Mouse (Mus musculus): ENCODE results near the gene Rnf227.
"Not testable (repeated sequence)": the region's sequence is repeated elsewhere in the genome, so short reads cannot be mapped to it uniquely, and the experiment has no call there.

The Rnf227 gene

DNA sequence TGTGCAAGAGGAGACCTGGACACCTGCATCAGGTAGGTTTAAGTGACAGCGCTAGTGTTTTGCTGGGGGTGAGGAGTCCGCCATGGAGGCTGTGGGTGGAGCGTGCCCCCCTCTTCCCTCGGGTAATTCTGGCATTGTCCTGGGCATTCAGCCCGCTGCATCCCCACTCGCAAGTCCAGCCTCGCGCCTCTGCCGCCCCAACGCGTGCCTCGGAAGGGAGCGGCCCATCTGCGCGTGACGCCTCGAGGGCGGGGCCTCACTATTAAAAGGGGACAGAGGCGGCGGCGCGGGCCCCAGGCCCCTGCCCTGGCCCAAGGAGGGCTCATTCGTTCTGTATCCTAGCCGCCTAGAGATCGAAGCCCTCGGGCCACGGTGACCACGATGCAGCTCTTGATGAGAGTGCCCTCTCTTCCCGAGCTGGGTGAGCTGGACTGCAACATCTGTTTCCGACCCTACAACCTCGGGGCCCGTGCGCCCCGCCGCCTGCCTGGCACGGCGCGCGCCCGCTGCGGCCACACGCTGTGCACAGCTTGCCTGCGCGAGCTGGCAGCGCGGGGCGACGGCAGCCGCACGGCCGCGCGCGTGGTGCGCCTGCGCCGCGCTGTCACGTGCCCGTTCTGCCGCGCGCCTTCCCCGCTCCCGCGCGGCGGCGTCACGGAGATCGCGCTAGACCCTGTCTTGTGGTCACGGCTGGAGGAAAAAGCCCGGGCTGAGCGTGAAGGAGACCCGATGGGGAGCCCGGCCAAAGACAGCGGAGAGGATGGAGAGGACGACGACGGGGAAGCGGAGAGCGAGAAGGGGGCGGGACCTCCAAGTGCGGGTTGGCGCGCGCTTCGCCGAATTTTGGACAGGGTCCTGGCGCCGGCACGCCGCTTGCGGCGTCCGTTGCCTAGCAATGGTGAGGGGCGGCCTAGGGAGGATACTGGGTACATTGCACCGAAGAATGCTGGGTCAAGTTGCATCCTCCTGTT is at the start of gene Rnf227:
Gene Rnf227 (plus strand): TSS at position 301 of the 971 bp plus-strand sequence.
- DNase-seq (ENCODE audit: low spot score), result peak; percentile 74

GRCm38 (mm10) chr11:69291111-69291510 is 49.1 kb upstream of the Rnf227 start:
- no peak for DNase-seq (ENCODE audit: low spot score)

- no peak for DNase-seq (ENCODE audit: low spot score)
Measured at GRCm38 (mm10) chr11:69295286-69295685, 45.0 kb upstream of the Rnf227 start.

DNA sequence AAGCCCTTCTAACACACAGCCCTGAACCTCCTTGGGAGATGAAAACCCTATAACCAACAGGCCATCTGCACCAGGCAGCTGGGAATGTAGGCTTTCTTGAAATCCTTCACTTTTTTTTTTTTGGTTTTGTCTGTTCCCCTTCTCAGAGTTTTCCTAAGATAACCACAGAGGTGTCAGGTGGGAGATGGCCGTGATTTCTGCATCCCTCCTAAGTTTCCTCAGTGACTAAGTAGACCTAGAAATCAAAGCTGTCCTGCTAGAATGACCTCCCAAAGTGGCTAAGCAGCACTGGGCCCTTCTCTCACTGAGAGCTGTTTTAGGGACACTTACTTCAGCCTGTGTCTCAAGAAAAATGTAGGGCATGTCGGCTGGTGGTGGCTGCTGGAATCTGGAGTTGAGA is 42.5 kb upstream of the Rnf227 start:
- DNase-seq (ENCODE audit: low spot score), result no peak

DNA sequence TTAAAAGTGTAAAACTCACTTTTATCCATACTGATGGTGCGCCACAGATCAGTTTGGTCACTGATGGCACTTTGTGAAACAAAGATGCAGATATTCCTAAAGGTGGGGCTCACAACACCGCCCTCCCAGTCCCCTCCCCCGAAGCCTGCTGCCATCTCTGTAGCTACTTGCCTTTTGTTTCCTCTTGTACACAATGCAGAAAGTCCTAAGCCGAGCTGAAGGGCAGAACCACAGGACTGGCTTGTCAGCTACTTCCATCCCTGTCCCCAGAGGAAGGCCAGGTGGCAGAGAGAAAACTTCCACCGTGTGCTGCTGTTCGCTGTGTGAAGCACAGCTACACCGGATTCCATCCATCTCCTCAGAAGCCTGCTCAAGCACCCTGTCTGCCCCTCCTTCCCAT is 42.0 kb upstream of the Rnf227 start:
- no peak for DNase-seq (ENCODE audit: low spot score)

DNA sequence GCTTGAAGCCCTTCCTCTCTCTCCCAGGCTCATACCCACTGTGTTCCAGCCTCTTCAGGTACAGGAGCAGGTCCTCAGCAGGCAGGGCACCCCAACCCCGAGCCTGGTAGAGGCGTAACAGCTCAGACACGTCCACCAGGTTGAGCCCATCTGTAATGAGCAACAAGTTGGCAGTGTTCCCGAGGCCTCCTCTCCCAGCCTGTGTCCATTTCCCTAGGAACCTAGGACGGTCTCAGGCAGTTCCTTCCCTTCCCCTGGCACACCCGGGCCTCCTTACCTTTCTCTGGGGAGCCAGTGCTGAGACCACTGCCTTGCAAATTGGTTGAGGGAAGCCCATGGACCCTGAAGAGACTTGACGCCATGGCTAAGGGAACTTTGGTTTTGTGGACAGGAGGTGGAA is 37.4 kb upstream of the Rnf227 start:
- no peak for DNase-seq (ENCODE audit: low spot score)

GRCm38 (mm10) chr11:69305291-69305690 is 35.0 kb upstream of the Rnf227 start:
- DNase-seq (ENCODE audit: low spot score), result no peak

DNA sequence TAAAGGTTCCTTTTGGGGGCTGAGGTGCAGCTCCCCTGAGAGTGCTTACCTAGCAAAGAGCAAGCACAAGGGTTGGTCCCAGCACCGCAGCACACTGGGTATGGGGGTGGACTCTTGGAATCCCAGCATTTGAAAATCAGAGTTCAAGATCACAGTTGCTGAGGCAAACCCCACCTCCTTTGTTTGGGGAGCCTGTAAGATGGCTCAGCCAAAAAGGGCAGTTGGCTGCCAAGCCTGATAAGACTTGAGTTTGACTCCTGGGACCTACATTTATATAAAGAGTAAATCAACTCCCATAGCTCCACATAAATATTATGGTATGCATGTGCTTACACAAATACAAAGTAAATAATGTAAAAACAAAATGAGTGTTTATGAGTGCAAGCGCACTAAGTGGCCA is 34.2 kb upstream of the Rnf227 start:
- DNase-seq (ENCODE audit: low spot score), result no peak

- no peak for DNase-seq (ENCODE audit: low spot score)
Measured at GRCm38 (mm10) chr11:69311266-69311665, 29.0 kb upstream of the Rnf227 start.

- no peak for DNase-seq (ENCODE audit: low spot score)
Measured at GRCm38 (mm10) chr11:69316361-69316760, 23.9 kb upstream of the Rnf227 start.

DNA sequence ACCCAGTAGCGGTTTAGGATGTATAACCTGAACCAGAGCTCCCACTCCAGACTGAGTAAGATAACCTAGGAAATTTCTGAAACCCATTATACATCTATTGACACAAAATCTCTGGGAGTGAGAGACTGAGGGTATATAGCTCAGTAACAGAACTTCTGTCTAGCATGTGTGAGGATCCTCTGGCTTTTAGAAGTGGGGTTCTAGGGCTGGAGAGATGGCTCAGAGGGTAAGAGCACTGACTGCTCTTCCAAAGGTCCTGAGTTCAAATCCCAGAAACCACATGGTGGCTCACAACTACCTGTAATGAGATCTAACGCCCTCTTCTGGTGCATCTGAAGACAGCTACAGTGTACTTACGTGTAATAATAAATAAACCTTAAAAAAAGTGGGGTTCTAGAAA is 22.3 kb upstream of the Rnf227 start:
- not testable (repeated sequence) for DNase-seq (ENCODE audit: low spot score)

- DNase-seq (ENCODE audit: low spot score), result no peak
Measured at GRCm38 (mm10) chr11:69321580-69321979, 18.7 kb upstream of the Rnf227 start.

DNA sequence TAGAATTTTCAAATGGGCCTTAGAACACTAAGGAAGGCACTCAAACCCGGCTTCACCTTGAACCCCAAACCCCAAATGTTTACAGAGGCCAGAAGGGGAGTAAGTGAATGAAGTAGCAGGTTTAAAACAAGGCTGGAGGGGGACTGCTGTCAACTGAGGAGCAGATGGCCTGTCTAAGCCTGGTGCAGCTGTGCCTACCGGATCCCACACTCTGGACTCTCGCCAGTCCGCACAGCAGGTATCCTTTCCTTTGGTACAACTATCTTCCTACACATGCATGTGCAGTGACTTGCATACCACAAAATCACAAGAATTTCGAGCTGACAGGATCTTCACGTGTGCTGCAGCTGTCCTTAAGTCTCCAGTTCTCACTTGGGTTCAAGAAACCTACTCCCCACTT is 18.3 kb upstream of the Rnf227 start:
- no peak for DNase-seq (ENCODE audit: low spot score)

DNA sequence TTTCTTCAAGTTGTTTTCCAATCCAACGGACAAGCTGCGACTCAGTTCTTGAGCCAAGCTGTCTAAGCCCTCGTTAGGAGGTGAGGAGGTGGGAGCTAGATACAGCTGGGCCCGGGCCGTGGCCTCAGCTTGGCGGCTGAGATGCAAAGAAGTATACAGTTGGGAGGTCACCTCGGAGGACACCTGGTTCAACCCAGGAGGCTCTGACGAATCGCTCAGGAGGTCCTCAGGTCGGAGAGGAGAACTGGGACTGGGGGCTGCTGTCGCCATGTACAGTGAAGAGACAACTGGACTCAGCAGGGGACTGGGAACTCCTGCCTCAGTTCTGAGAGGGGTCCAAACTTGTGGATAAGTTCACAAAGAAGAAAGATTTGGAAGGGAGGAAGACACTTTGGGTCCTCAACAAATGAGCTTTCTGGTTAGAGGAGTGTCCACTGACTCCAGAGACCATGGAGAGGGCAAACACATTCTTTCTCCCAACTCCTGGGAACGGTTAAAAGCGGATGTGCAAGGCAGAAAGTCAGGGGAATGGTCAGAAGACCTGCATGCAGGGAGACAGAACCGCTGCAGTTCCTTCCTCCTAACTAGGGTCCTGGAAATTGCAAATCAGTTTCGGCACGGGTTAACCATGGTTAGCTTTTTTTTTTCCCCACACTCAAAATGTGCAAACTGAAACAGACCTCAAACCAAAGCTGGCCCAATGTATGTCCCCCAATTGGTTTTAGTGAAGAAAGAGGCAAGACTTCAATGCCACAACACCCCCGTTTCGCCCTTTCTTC is 17.4 kb upstream of the Rnf227 start:
- no peak for DNase-seq (ENCODE audit: low spot score)

DNA sequence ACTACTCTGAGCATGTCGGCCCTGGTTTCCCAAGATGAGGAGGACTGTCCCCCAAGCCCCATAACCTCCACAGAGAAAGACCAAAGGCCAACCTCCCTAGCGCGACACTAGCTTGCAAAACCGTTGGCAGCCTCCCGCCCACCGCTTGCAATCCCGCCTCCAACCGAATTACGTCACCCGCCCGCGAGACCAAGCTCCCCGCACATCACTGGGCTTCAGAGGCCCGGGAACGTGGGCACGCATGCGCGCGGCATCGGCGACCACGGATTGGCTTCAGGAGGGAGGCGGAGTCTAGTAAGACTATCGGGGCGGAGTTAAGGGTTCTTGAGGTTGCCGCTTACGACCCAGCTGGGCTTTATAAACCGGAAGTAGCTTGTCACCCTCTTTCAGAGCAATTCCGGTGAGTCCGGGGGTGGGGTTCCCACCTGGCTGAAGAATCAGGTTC is 16.6 kb upstream of the Rnf227 start, which contains the start of the genes Cntrob and Trappc1:
Gene Cntrob (minus strand): TSS at position 109 of the 445 bp plus-strand sequence.
Gene Trappc1 (plus strand): TSS at position 314 of the 445 bp plus-strand sequence.
- peak; percentile 100 for DNase-seq (ENCODE audit: low spot score)

GRCm38 (mm10) chr11:69324749-69325148 is 15.5 kb upstream of the Rnf227 start:
- no peak for DNase-seq (ENCODE audit: low spot score)

- peak; percentile 87 for DNase-seq (ENCODE audit: low spot score)
Measured at GRCm38 (mm10) chr11:69325628-69326407, 14.4 kb upstream of the Rnf227 start, which contains the start of gene Kcnab3. Kcnab3 (plus strand) TSS chr11:69326258.

GRCm38 (mm10) chr11:69326408-69327156 is 13.7 kb upstream of the Rnf227 start:
- DNase-seq (ENCODE audit: low spot score), result no peak

DNA sequence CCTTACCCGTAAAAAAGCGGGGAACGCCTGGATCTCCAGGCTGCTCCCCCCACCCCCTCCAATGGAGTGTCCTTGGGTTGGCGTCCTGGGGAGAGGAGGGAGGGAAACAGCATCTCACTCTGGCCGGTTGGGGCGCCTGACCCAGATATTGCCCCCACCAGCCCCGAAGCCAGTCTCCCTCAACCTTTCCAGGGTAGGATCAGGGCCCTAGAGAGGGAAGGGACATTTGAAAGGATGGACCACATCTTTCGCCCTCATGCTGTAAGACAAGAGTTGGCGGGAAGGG is 13.2 kb upstream of the Rnf227 start:
- no peak for DNase-seq (ENCODE audit: low spot score)

DNA sequence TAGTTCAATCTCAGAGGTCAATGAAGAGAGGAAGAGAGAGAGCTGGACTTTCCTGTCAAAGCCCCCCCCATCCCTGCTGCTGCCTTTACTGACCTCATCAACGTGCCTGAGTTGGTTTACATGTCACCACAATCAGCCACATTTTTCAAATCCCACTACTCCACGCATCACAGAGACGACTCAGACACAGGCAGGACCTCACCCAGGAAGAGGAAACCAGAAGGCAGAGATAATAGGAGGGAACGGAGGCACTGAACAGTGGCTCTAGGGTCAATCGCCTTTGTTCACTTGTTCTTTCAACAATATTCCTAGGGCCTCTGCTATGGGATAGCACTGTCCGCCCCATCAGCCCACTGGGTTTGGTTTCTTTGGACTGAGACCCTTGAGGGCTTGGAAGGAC is 12.6 kb upstream of the Rnf227 start:
- no peak for DNase-seq (ENCODE audit: low spot score)

DNA sequence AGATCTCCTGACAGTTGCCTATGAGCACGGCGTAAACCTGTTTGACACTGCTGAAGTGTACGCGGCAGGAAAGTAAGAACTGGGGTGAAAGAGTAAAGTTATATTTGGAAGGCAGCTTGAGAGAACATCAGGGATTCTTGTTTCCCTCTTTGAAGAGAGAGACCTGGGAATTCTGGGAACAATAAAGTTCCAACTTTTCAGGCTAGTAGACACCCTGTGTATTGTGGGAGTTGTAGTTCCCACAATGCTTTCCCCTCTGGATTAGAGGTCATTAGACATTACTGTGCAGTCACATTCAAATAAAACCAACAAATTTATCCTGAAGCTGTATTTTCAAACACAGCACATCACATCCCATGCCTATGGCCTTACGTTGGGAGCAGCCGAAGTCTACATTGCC is 11.7 kb upstream of the Rnf227 start:
- no peak for DNase-seq (ENCODE audit: low spot score)

Data from T-cell, adult 2 months (primary cell).